In genomic region chr13:32338513-32339365, GRCm38 (mm10) we compare ENCODE assay signal across 8 mouse cellular contexts. TPM values are rescaled to one million over a fixed set of nuclear protein-coding genes. Genes with fewer than 3 reads are reported as not detected.
A peak's percentile ranks its signal among the peaks of the same experiment; 100 is the strongest.
DNase-seq lines count a peak whose midpoint lies in the region; ATAC-seq and TF ChIP-seq lines count a peak whose summit lies in the region.

Gene Gmds, minus strand, starts transcription at chr13:32338740.

- H3K27ac ChIP-seq in forebrain, embryonic 15.5 days (replicated peaks) = peak within 1 kb of the TSS; percentile 44

- no peaks in the 10 kb centered on the region for H3K27me3 ChIP-seq in forebrain, embryonic 15.5 days

- H3K4me1 ChIP-seq in forebrain, embryonic 15.5 days = peaks cover 13% of the 10 kb centered on the region
- peaks cover 5% of the 10 kb centered on the region; the same call in 1 of the 2 replicates for H3K4me1 ChIP-seq in lung, adult 2 months (ENCODE audit: control insufficient read depth, insufficient read depth, low read length)

- ATAC-seq in forebrain, embryonic 15.5 days (replicated peaks) = peak; percentile 99
- ATAC-seq in neutrophil, adult 5-6 weeks (ENCODE audit: extremely low read depth, insufficient number of reproducible peaks, low FRiP score, poor library complexity, severe bottlenecking) = peak; percentile 79

- peak within 1 kb of the TSS; percentile 97 for H3K4me3 ChIP-seq in forebrain, embryonic 15.5 days
- H3K4me3 ChIP-seq in lung, adult 2 months (replicated peaks; ENCODE audit: extremely low read depth, low read depth, low read length) = peak within 1 kb of the TSS; percentile 84

- no peak for TF ChIP-seq CTCF in lung, adult 2 months (IDR thresholded peaks at IDR 0.05; ENCODE audit: insufficient read depth, low read length)

- H3K4me2 ChIP-seq in forebrain, embryonic 15.5 days (replicated peaks) = peak within 1 kb of the TSS; percentile 89

- H3K36me3 ChIP-seq in forebrain, embryonic 15.5 days = 0 out of 2 replicates have a peak, but pooled peaks cover 4% of the 10 kb centered on the region

- intact Hi-C loops in heart, postnatal 25 days (cut with DNase I) = loop anchor here (10.0 kb wide), 1 partner anchor 466 kb away; the partner anchor contains the start of genes D930007J09Rik and Wrnip1

- peak; percentile 84 for DNase-seq in ES-CJ7 (ENCODE audit: low read depth, low spot score)
- DNase-seq in cerebellum, adult 11 months = peak; percentile 93
- DNase-seq in heart, postnatal 25 days (ENCODE audit: low spot score) = peak; percentile 94
- DNase-seq in layer of hippocampus, adult 18-20 months (ENCODE audit: low spot score in 2 of 2) = peak; percentile 90 to 93
- peak; percentile 93 for DNase-seq in lung, adult 2 months
- peak; percentile 94 for DNase-seq in thymus, adult 18-20 months

- no peaks in the 10 kb centered on the region for H3K9me3 ChIP-seq in forebrain, embryonic 15.5 days

- H3K9ac ChIP-seq in forebrain, embryonic 15.5 days (replicated peaks) = peak within 1 kb of the TSS; percentile 88

- TF ChIP-seq POLR2A in lung, adult 2 months (IDR thresholded peaks at IDR 0.05; ENCODE audit: borderline replicate concordance, extremely low read depth, low read depth, low read length) = peak; percentile 88; the same call in 1 of the 2 replicates

- WGBS in forebrain, embryonic 15.5 days = 3% methylated on average over 53 of the region's 55 CpGs
- WGBS in lung, adult 2 months = 1% methylated on average over 54 of the region's 55 CpGs

RNA-seq across cellular contexts. Expression of gene Gmds, which starts in this region (rescaled TPM):
- 30.5 and 34.2 TPM in 2 replicates for polyA plus RNA-seq in forebrain, embryonic 15.5 days (2015; fragmentation: Nextera tagmentation; extraction: Ambion mirVana)
- 1 to 10 TPM; 4.5 to 5.1 TPM for total RNA-seq in heart, postnatal 25 days (2021)
- 10 to 100 TPM; 12.5 to 14.9 TPM for total RNA-seq in layer of hippocampus, adult 18-20 months (2021)
- 16.0 and 22.6 TPM in 2 replicates for polyA plus RNA-seq in lung, adult 2 months (2012; rRNA removed)
- total RNA-seq in neutrophil, adult 5-6 weeks (2017) = 4.7 and 7.9 TPM in 2 replicates

Comparison
In these comparisons a context has a peak if more than half of its experiments do, and no peak if none do; other contexts are left out.
1. Peak in every context shown above with its lines: DNase-seq, ATAC-seq, H3K4me3 ChIP-seq and H3K27ac ChIP-seq.